Mouse (Mus musculus) ZHBTc4 (cell line): Measurements from ENCODE around the gene Ubqln1.
A peak's percentile ranks its signal among the peaks of the same experiment; 100 is the strongest.

ENCODE experiments used
- DNase-seq: peaks from one replicate; pipeline ENCODE4 v3.0.0-alpha.2; 2011; ENCODE audit warnings: low read depth, low spot score

Gene Ubqln1

DNA sequence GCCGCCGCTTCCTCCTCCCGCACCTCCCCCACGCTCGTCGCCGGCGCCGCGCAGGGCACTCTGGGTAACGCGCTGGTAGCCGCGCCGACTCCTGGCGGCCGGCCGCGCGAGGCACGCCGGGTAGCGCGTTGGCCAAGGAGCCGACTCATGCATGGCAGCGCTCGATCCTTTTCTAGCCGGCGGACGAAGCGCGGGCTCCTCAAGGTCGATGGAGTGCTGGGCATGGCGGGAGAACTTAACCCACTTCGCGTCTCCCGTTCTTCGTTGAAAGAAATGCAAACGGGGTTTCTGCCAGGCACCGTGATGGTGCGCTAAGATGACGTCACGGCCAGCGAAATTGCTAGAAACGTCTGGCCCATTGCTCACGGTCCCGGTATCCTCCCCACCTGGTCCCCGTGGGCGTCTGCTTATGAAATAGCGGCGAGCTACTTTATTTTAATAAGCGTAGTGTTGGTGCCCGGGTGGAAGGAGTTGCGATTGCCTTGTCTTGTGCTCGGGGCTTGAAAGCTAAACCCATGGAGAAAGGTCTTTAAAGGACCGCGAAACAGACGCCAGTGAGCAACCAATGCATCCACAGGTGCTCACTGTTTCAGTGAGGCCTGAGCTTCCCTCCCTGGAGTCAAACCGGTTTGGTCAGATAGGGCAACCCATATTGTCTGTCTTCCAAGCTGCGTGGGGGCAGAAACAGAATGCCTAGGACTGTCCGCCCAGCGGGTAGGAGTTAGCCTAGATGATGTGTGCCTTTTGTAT, at the start of gene Ubqln1:
Gene Ubqln1 (minus strand): TSS at position 62 of the 750 bp plus-strand sequence.
- DNase-seq, result peak; percentile 90

GRCm38 (mm10) chr13:58263546-58263945, 48.1 kb upstream of the Ubqln1 start:
- DNase-seq, result no peak

DNA sequence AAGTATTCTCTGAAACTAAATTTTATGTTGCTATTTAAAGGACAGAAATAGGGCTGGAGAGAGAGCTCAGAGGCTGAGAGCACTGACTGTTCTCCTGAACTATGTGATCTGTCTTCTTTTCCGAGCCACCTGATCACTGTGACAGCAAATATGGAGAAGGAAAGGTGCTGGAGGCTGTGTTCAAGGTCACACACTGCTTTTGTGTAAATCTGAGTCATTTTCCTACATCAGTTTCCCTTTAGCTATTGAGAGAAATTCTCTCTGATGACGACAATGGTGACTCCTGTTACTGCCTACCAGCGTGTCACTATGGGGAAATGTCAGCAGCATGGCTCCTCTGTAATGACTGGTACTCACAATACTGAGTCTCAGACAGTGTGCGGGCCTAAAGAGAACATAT, 46.2 kb upstream of the Ubqln1 start:
- no peak for DNase-seq

GRCm38 (mm10) chr13:58253268-58253667, 37.8 kb upstream of the Ubqln1 start:
- DNase-seq, result peak; percentile 46

GRCm38 (mm10) chr13:58248957-58249356, 33.5 kb upstream of the Ubqln1 start:
- no peak for DNase-seq

DNA sequence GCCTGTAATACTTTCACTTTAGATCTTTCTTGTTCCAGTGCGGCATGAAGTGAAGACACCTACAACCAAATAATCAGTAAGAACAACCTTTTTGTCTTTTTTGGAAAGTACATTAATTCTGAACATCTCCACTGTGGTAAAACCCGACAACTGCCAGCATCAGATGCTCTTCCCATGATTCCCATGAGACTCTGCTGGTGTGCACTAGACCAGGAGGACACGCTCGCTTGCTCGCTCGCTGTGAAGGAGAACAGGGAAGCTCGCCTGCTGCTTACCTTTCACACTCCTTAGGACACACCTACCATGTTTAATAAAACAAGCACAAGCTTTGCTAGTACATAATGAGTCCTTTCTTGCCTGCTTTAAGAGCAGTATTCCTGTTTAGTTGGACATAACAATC, 21.1 kb upstream of the Ubqln1 start:
- DNase-seq, result no peak

DNA sequence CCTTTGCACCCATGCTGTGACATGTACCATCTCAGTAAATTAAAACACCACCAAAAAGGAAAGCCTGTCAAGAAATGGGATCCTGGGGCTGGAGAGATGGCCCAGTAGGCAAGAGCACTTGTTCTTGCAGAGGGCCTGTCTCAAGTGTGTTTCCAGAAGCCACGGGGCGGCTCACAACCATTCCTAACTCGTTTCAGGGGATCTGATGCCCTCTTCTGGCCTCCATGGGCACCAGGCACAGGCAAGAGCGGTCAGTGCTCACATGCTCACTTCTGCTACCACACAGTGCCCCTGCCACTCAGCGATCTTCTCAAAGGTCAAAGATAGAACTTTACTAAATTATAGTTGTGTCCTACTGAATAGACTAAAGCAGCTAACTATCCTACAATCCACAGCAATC, 17.2 kb upstream of the Ubqln1 start:
- peak; percentile 45 for DNase-seq

DNA sequence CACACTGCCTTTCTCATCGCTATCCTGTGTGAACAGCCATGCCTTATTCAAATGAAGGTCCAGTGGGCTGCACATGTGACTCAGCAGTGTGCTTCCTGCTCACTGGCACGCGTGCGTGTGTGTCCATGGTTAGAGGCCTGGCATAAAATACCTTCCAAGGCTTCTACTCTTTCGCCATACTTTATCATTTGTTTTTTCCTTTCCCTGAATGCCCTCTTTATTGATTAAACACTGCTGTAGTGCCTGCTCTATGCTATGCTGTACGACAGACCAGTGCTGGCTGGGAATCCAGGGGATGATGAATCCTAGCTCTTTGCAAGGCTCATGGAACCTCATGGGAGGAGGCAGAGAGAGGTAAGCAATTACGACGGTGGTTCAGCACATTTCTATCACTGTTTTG, 16.6 kb upstream of the Ubqln1 start:
- no peak for DNase-seq

DNA sequence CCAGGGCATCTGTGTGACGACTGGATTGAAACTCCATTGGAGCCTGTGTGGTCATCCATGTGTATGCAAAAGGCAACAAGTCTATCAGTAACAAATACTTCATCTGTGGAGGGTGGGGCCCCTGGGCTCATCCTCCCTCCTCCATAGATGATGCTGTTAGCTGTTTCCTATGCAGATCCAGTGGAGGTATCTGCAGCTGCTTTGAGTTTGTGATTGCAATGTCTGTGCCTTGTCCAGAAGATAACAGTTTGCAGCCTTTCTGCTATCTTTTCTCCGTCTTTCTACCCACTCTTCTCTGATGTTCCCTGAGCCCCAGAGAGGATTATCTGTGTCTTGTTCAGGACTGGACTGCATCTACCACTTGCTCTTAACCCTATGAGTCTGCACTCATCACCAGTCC, 13.2 kb upstream of the Ubqln1 start:
- DNase-seq, result no peak

GRCm38 (mm10) chr13:58225694-58226093, 10.2 kb upstream of the Ubqln1 start:
- DNase-seq, result peak; percentile 37

DNA sequence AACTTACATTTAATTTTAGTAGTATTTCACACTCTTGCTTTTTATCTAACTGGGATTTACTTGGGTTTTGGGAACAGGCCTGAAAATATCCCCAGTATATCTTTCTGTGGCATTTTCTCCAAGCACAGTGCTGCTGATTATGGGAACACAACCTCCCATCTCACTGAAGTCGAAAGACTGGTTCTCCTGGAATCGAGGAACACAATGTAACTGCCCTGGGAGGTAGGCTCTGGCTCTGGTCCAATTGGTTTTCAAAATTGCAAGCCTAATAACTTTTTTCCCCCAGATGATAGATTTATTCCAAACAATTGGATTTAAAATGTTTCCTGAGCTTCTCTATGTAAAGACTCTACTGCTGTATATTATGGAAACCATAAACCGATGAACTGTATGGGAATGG, 4.8 kb upstream of the Ubqln1 start:
- DNase-seq, result no peak

- DNase-seq, result no peak
Measured at GRCm38 (mm10) chr13:58217536-58217935, 2.1 kb upstream of the Ubqln1 start.

DNA sequence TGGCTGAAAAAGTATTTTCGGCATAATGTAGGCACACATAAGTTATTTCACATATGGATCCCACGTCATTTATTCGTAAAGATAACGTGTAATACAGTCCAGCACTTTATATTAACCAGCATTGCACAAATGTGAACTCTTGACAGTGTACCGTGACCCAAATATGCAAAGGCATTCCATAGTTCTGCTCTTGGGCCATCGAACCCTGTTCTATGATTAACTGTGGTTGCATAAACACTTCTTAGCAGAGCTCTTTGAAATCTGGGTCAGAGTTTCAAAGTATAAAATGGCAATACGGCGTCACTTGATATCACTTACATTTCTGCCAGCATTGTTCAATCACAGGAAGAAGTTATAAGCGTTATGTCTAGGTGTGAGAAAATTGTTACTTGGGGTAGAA, 942 bp upstream of the Ubqln1 start:
- DNase-seq, result no peak

DNA sequence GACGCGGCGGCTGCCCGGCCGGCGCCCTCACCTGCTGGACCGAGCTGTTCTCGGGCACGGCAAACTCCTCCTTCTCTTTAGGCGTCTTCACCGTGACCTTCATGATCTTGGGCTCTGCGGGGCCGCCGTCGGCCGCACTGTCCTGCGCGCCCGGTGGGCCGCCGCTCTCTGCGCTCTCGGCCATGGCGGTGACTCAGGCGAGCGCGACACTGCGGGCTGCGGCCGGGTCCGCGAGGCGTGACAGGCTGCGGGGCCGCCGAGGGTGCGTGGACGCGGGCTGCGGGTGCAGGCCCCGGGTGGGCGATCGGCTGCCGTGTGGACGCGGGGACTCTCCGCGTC, 231 bp downstream of the Ubqln1 start:
- DNase-seq, result no peak

DNA sequence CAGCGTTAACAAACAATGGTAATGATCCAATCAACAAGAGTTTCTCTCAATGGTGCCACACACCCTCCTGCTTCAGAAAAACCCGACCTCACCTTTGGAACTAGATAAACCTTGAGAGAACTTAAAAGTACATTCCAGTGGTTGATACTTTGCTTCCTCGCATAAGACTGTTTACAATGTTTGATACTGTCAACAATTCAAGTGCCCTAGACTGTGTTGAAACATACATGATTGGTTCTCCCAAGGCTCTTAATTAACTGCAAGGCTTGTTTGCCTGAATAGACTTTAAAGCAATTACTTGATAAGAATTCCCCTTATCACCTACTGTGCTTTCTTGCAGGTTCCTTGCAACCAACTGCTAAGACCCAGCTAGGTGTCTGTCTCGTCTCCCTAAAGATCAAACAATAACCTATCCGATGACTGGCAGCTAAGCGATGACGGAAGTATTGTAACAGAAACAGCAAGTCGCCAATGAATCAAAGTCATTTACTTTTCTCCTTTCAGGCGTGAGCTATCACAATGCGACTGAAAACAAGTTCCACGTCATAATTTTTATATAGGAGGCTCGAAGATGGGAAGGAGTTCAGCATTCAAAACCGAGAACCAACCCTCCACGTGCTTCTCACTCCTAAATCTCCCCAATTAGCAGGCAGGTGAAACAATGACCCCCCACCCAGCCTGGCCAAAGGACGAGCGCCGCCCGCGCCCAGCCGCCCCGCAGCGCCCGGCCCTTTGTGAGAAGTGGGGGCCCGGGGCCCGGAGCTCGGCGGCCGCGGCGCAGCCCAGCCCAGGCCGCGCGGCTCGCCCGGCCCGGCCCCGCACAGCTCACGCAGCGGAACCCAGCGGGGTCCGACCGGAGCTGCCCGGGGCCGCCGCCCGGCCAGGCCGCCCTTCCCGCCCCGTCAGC, 854 bp downstream of the Ubqln1 start:
- peak; percentile 37 for DNase-seq

- no peak for DNase-seq
Measured at GRCm38 (mm10) chr13:58213801-58214200, 1.7 kb downstream of the Ubqln1 start.

GRCm38 (mm10) chr13:58212530-58212929, 2.9 kb downstream of the Ubqln1 start:
- DNase-seq, result no peak

DNA sequence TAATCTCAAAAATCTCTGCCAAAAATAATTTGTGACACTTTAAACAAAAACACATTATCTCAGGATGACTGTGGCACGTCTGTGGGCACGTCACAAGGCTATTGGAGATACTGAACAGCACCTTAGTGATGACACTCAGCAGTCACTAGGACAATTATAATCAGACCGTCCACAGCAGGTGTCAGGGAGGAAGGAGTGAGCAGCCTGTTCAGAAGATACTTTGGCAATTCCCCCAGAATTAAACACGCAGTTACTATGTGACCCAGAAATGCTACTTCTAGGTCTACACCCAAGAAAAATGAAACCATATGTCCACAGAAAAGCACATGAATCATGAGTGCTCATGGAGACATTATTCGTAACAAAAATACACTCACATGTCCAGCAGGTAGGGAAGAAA, 5.0 kb downstream of the Ubqln1 start:
- no peak for DNase-seq

- DNase-seq, result no peak
Measured at GRCm38 (mm10) chr13:58206084-58206483, 9.4 kb downstream of the Ubqln1 start.

GRCm38 (mm10) chr13:58204986-58205385, 10.5 kb downstream of the Ubqln1 start:
- no peak for DNase-seq

DNA sequence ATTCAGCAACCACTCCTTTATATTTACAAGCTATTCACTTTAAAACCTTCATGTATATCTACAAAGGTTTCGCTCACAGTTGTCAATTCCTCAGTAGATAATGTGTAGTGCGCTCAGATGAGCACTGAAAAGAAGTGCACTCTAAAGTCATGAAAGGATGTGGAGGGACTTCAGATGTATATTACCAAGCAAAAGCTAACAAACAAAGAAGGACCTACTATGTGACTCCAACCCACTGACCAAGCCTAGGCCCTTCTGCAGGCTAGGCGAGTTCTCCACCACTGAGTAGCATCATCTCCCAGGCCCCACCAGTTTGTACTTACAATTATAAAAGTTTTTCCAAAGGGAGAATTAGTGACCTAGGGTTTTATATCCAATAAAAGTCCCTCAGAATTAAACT, 11.3 kb downstream of the Ubqln1 start:
- DNase-seq, result no peak

GRCm38 (mm10) chr13:58202903-58203302, 12.6 kb downstream of the Ubqln1 start:
- DNase-seq, result no peak

DNA sequence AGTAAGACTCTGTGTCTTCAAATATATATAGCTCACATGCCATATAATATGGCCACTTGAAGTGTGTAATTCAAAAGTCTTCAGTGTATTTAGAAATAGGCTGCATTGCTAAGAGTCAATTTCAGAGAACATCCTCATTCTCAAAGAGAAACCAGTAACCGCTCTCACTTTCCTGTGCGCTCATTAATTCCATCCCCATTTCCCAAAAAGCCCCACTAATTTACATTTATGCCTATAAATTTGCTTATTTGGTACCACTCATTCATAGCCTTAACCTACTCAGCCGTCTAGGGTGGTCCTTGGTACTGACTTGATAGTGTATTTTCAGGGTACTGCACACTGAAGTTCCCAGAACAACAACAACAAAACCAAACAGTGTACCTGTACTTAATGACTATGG, 13.5 kb downstream of the Ubqln1 start:
- no peak for DNase-seq
